Mouse (Mus musculus) MEL (cell line): ENCODE results near the gene Usp44. TPM values are rescaled to one million over a fixed set of nuclear protein-coding genes. Genes with fewer than 3 reads are reported as not detected.

Source experiments
- DNase-seq: peaks from one replicate; pipeline ENCODE4 v3.0.0; 2011; ENCODE audit warnings: low read depth, low spot score
- H3K27ac ChIP-seq: 2 replicates; pipeline ENCODE4 v1.5.1; 2012; ENCODE audit warnings: low read depth, mild to moderate bottlenecking, control low read depth, low read length, moderate library complexity; ENCODE audit not compliant: control insufficient read depth
- H3K27me3 ChIP-seq, 2 experiments: fragments of 150-350 bp in 1 of 2; sonication (generic) in 1 of 2; 2 replicates each; pipeline ENCODE4 v1.6.1; 2012; ENCODE audit warnings: low read length in 2 of 2, mild to moderate bottlenecking in 2 of 2, improper control_type of control experiment in 1 of 2, moderate library complexity in 1 of 2; ENCODE audit not compliant: insufficient read depth in 2 of 2, control insufficient read depth in 1 of 2
- H3K36me3 ChIP-seq, 2 experiments: 2 replicates each; pipeline ENCODE4 v1.6.1; 2012 to 2014; ENCODE audit warnings: low read length in 2 of 2, improper control_type of control experiment in 1 of 2, inconsistent platforms in 1 of 2, mild to moderate bottlenecking in 1 of 2; ENCODE audit not compliant: insufficient read depth in 2 of 2, control insufficient read depth in 1 of 2
- H3K4me1 ChIP-seq, 2 experiments: fragments of 150-350 bp in 1 of 2; sonication (generic) in 1 of 2; 2 replicates each; pipeline ENCODE4 v1.6.1; 2012; ENCODE audit warnings: low read length in 2 of 2, improper control_type of control experiment in 1 of 2, mild to moderate bottlenecking in 1 of 2; ENCODE audit not compliant: insufficient read depth in 2 of 2, control insufficient read depth in 1 of 2
- H3K4me3 ChIP-seq, 2 experiments: fragments of 150-350 bp in 1 of 2; sonication (generic) in 1 of 2; 2 replicates each; pipeline ENCODE4 v1.5.1; 2012; ENCODE audit warnings: low read depth in 2 of 2, low read length in 2 of 2, mild to moderate bottlenecking in 2 of 2, moderate library complexity in 2 of 2, control low read depth in 1 of 2, improper control_type of control experiment in 1 of 2; ENCODE audit not compliant: control insufficient read depth in 1 of 2, insufficient read depth in 1 of 2
- H3K79me2 ChIP-seq: 2 replicates; pipeline ENCODE4 v1.6.1; 2012; ENCODE audit warnings: mild to moderate bottlenecking, low read length, moderate library complexity; ENCODE audit not compliant: control insufficient read depth, poor library complexity, insufficient read depth
- H3K9ac ChIP-seq: 2 replicates; pipeline ENCODE4 v1.6.1; 2012; ENCODE audit warnings: low read depth, mild to moderate bottlenecking, control low read depth, low read length, moderate library complexity; ENCODE audit not compliant: control insufficient read depth, poor library complexity, severe bottlenecking
- H3K9me3 ChIP-seq: fragments of 150-350 bp; sonication (generic); replicated peaks from 2 replicates; pipeline ENCODE4 v1.6.1; 2012; ENCODE audit warnings: mild to moderate bottlenecking, low read length, improper control_type of control experiment, moderate library complexity; ENCODE audit not compliant: insufficient read depth
- BHLHE40 ChIP-seq: IDR thresholded peaks from 2 replicates; pipeline ENCODE4 v1.6.1; 2012; ENCODE audit warnings: low read depth, mild to moderate bottlenecking, inconsistent platforms, low read length, improper control_type of control experiment, borderline replicate concordance
- CHD2 ChIP-seq: IDR thresholded peaks from 2 replicates; pipeline ENCODE4 v1.6.1; 2011; ENCODE audit warnings: low read length, improper control_type of control experiment
- E2F4 ChIP-seq: IDR thresholded peaks from 2 replicates; pipeline ENCODE4 v1.6.1; 2011; ENCODE audit warnings: low read depth, low read length, improper control_type of control experiment, borderline replicate concordance
- ETS1 ChIP-seq: IDR thresholded peaks from 2 replicates; pipeline ENCODE4 v1.6.1; 2012; ENCODE audit warnings: low read depth, mild to moderate bottlenecking, inconsistent platforms, low read length, improper control_type of control experiment, moderate library complexity
- GABPA ChIP-seq: IDR thresholded peaks from 2 replicates; pipeline ENCODE4 v1.6.1; 2012; ENCODE audit warnings: low read depth, mild to moderate bottlenecking, inconsistent platforms, low read length, improper control_type of control experiment, moderate library complexity
- JUND ChIP-seq: IDR thresholded peaks from 2 replicates; pipeline ENCODE4 v1.6.1; 2011; ENCODE audit warnings: low read depth, mild to moderate bottlenecking, improper control_type of control experiment, low read length
- KAT2A ChIP-seq: conservative IDR thresholded peaks from 2 replicates; pipeline ENCODE4 v1.6.1; 2012; ENCODE audit warnings: low read depth, low read length, improper control_type of control experiment, inconsistent platforms
- MAZ ChIP-seq: IDR thresholded peaks from 2 replicates; pipeline ENCODE4 v1.6.1; 2012; ENCODE audit warnings: low read depth, mild to moderate bottlenecking, inconsistent platforms, low read length, improper control_type of control experiment
- MEF2A ChIP-seq: IDR thresholded peaks from 2 replicates; pipeline ENCODE4 v1.6.1; 2014; ENCODE audit warnings: low read depth, mild to moderate bottlenecking, inconsistent platforms, low read length, improper control_type of control experiment; ENCODE audit not compliant: poor library complexity, insufficient replicate concordance, severe bottlenecking; ENCODE audit errors: extremely low read depth
- MYB ChIP-seq: IDR thresholded peaks from 2 replicates; pipeline ENCODE4 v1.6.1; 2011; ENCODE audit warnings: mild to moderate bottlenecking, low read depth, low read length, improper control_type of control experiment
- NRF1 ChIP-seq: IDR thresholded peaks from 2 replicates; pipeline ENCODE4 v1.6.1; 2014; ENCODE audit warnings: low read depth, mild to moderate bottlenecking, inconsistent platforms, low read length, improper control_type of control experiment, moderate library complexity; ENCODE audit not compliant: poor library complexity, insufficient read depth, severe bottlenecking
- POLR2AphosphoS2 ChIP-seq: IDR thresholded peaks from 2 replicates; pipeline ENCODE4 v1.6.1; 2011; ENCODE audit warnings: low read length, improper control_type of control experiment
- POLR2AphosphoS5 ChIP-seq: IDR thresholded peaks from 2 replicates; pipeline ENCODE4 v1.6.1; 2012; ENCODE audit warnings: low read depth, borderline replicate concordance, mild to moderate bottlenecking, inconsistent platforms, low read length, moderate library complexity, mixed read lengths
- SIN3A ChIP-seq: IDR thresholded peaks from 2 replicates; pipeline ENCODE4 v1.6.1; 2012; ENCODE audit warnings: low read length, improper control_type of control experiment, inconsistent platforms
- SMC3 ChIP-seq: IDR thresholded peaks from 2 replicates; pipeline ENCODE4 v1.6.1; 2011; ENCODE audit warnings: low read depth, low read length, improper control_type of control experiment
- TAL1 ChIP-seq: IDR thresholded peaks from 2 replicates; pipeline ENCODE4 v1.6.1; 2012; ENCODE audit warnings: mild to moderate bottlenecking, inconsistent platforms, low read length, moderate library complexity, mixed read lengths
- TBP ChIP-seq: IDR thresholded peaks from 2 replicates; pipeline ENCODE4 v1.8.0; 2011; ENCODE audit warnings: low read depth, low read length, improper control_type of control experiment
- TCF12 ChIP-seq: IDR thresholded peaks from 2 replicates; pipeline ENCODE4 v1.6.1; 2014; ENCODE audit warnings: low read depth, mild to moderate bottlenecking, inconsistent platforms, low read length, improper control_type of control experiment, moderate library complexity
- USF1 ChIP-seq: IDR thresholded peaks from 2 replicates; pipeline ENCODE4 v1.6.1; 2014; ENCODE audit warnings: low read depth, mild to moderate bottlenecking, inconsistent platforms, low read length, improper control_type of control experiment, moderate library complexity
- ZMIZ1 ChIP-seq: IDR thresholded peaks from 2 replicates; pipeline ENCODE4 v1.6.1; 2012; ENCODE audit warnings: low read depth, mild to moderate bottlenecking, inconsistent platforms, low read length, improper control_type of control experiment, moderate library complexity
- polyA plus RNA-seq, 2 experiments: library from polyadenylated mRNA; stranded (reverse) in 1 of 2; unstranded in 1 of 2; fragments of >175 nt in 1 of 2; fragments of >200 nt in 1 of 2; gene quantifications; 2 replicates each; pipeline versions ENCODE4 v1.2.1 to v1.2.4; 2012; ENCODE audit warnings: low replicate concordance in 2 of 2, low read depth in 1 of 2; ENCODE audit not compliant: insufficient read length in 2 of 2, insufficient read depth in 1 of 2, missing spikeins in 1 of 2
- total RNA-seq: library from RNA; depleted of rRNA; stranded (reverse); fragments of 300-350 nt; gene quantifications from 2 replicates; pipeline ENCODE4 v1.2.3, GENCODE M21; 2012

The Usp44 gene
- total and polyA plus RNA-seq, 3 experiments, result 0.12 to 1.4 TPM; not detected in 1

DNA sequence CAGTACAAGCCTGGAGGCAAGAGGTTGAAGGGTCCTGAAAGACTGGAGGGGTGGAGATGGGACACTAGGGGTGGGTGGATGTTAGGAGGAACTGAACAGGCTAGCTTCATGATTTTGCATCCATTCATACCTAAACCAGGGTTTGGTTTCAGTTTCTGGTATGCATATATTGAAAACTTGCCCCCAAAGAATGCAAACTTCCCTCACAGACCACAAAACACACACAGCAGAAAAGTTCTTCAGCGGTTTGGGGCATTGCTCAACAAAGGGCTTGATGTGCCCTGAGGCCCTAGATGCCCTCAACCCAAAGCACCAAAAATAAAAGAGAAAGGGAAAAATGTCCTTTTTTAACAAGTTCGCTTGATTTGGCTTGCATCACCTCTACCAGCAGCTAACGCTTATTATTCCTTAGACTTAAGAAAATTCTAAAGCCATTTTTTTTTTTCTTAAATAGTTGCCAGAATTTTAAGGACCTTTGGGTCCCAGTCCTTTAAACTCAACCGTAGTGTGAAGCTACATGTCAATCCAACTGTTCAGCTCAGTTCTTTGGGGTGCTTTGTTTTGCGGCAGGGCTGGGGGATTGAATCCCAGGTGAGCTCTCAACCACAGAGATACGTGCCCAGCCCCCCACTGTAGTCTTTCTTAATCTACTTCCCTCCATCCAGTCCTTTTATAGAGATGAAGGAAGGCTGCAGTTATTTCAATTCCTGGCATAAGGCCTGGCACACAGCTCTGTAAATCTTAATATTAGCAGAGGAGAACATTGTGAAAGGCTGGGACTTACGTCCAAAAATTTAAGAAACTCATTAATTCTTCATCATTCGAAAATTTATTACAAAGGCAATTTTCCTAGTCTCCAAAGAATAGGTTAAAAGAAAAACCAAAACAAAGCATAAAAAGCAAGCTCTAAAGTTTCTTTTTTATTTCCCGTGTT is 1.2 kb upstream of the Usp44 start:
- TF ChIP-seq GABPA (no peak), SIN3A (no peak), BHLHE40 (no peak), ETS1 (no peak), MEF2A (no peak), MYB (no peak), MAZ (no peak), CHD2 (no peak), NRF1 (no peak), KAT2A (no peak), TAL1 (no peak), USF1 (no peak), TBP (no peak), JUND (no peak), SMC3 (no peak), POLR2AphosphoS2 (no peak), E2F4 (no peak), ZMIZ1 (no peak), POLR2AphosphoS5 (no peak), TCF12 (no peak)
- Histone ChIP-seq H3K9me3 (no peaks in the 10 kb centered on the region), H3K4me3 (no peak overlapping the region), H3K36me3 (peaks cover 0 to 5% of the 10 kb centered on the region in 2 experiments; a peak in 1 of 4 replicates), H3K27ac (no peak overlapping the region), H3K27me3 (peaks cover 10 to 24% of the 10 kb centered on the region in 2 experiments), H3K9ac (no peak overlapping the region), H3K4me1 (no peaks in the 10 kb centered on the region; a peak in 1 of 4 replicates), H3K79me2 (no peaks in the 10 kb centered on the region)
- no peak for DNase-seq
